Mouse (Mus musculus) heart, postnatal 0 days (tissue): ENCODE results near the gene Xrn2. TPM values are rescaled to one million over a fixed set of nuclear protein-coding genes. Genes with fewer than 3 reads are reported as not detected.

Experiments used
- ATAC-seq: fragments of 200-750 bp; cut with Nextera tagmentation; 2 replicates; pipeline ENCODE4 v1.8.0; 2017; ENCODE audit warnings: low read depth, moderate number of reproducible peaks, moderate library complexity; ENCODE audit not compliant: insufficient read depth
- DNase-seq: peaks from one replicate; pipeline ENCODE4 v3.0.0-alpha.2; 2016; ENCODE audit warnings: low spot score
- H3K27ac ChIP-seq: fragments of 300-500 bp; sonication (generic); 2 replicates; pipeline ENCODE4 v1.5.1; 2014; ENCODE audit warnings: low read depth, mild to moderate bottlenecking
- H3K27me3 ChIP-seq: fragments of 300-500 bp; sonication (generic); 2 replicates; pipeline ENCODE4 v1.6.1; 2014; ENCODE audit warnings: low read length, mixed read lengths; ENCODE audit not compliant: control insufficient read depth, insufficient read depth
- H3K36me3 ChIP-seq: fragments of 300-500 bp; sonication (generic); replicated peaks from 2 replicates; pipeline ENCODE4 v1.6.1; 2014; ENCODE audit warnings: low read length, mixed read lengths; ENCODE audit not compliant: control insufficient read depth, insufficient read depth
- H3K4me1 ChIP-seq: fragments of 300-500 bp; sonication (generic); 2 replicates; pipeline ENCODE4 v1.6.1; 2014; ENCODE audit warnings: antibody characterized with exemption; ENCODE audit not compliant: control insufficient read depth, insufficient read depth
- H3K4me2 ChIP-seq: fragments of 300-500 bp; sonication (generic); 2 replicates; pipeline ENCODE4 v1.6.1; 2014; ENCODE audit warnings: low read depth, mild to moderate bottlenecking, low read length, moderate library complexity
- H3K4me3 ChIP-seq: fragments of 300-500 bp; sonication (generic); 2 replicates; pipeline ENCODE4 v1.5.1; 2014; ENCODE audit warnings: low read depth, low read length
- H3K9ac ChIP-seq: fragments of 300-500 bp; sonication (generic); replicated peaks from 2 replicates; pipeline ENCODE4 v1.6.1; 2014; ENCODE audit warnings: low read depth, low read length, mixed read lengths
- H3K9me3 ChIP-seq: fragments of 300-500 bp; sonication (generic); replicated peaks from 2 replicates; pipeline ENCODE4 v1.6.1; 2016; ENCODE audit warnings: low read length; ENCODE audit not compliant: control insufficient read depth
- CTCF ChIP-seq: IDR thresholded peaks from 2 replicates; pipeline ENCODE4 v1.5.1; 2016; ENCODE audit warnings: antibody characterized with exemption, control low read depth, low read depth
- EP300 ChIP-seq: IDR thresholded peaks from 2 replicates; pipeline ENCODE4 v1.6.1; 2016; ENCODE audit warnings: antibody characterized with exemption, low read depth
- whole genome bisulfite sequencing: fragments of 180-500 bp; shearing (Covaris S2); extraction: QIAGEN DNeasy Blood & Tissue Kit; methylation state at CpG from one replicate; pipeline ENCODE4 v1.1.7; 2014; 5-methylcytosine and 5-hydroxymethylcytosine counted together
- polyA plus RNA-seq: library from polyadenylated mRNA; unstranded; fragments of >200 nt; fragmentation: Nextera tagmentation; extraction: Ambion mirVana; gene quantifications from 2 replicates; pipeline ENCODE4 v1.2.1, GENCODE M21; 2015
- total RNA-seq: library from RNA; depleted of rRNA; stranded (reverse); fragments of >200 nt; gene quantifications from 2 replicates; pipeline ENCODE4 v1.2.3, GENCODE M21; 2014; ENCODE audit warnings: low replicate concordance

Xrn2 gene
- total and polyA plus RNA-seq, 2 experiments from 2014 or later = 26.5 to 32.8 TPM

GRCm38 (mm10) chr2:147023067-147023466 is 10.3 kb downstream of the Xrn2 start:
- Histone ChIP-seq H3K9me3 (no peaks in the 10 kb centered on the region), H3K9ac (no peak overlapping the region), H3K4me3 (no peak overlapping the region), H3K4me2 (no peak overlapping the region), H3K4me1 (no peaks in the 10 kb centered on the region), H3K27ac (no peak overlapping the region), H3K36me3 (peaks cover 12% of the 10 kb centered on the region), H3K27me3 (no peaks in the 10 kb centered on the region)
- ATAC-seq (no peak), DNase-seq (no peak)
- no peak for TF ChIP-seq EP300
- WGBS = 97% methylated on average over 5 of the region's 5 CpGs

GRCm38 (mm10) chr2:147023560-147023959 is 10.8 kb downstream of the Xrn2 start:
- no peaks in the 10 kb centered on the region for H3K4me1 ChIP-seq
- H3K27me3 ChIP-seq = no peaks in the 10 kb centered on the region
- WGBS = 73% methylated on average over 4 of the region's 4 CpGs
- no peak overlapping the region for H3K9ac ChIP-seq
- ATAC-seq = no peak
- no peak overlapping the region for H3K4me3 ChIP-seq
- H3K9me3 ChIP-seq = no peaks in the 10 kb centered on the region
- no peak for TF ChIP-seq EP300
- no peak for TF ChIP-seq CTCF
- H3K4me2 ChIP-seq = no peak overlapping the region
- H3K27ac ChIP-seq = no peak overlapping the region
- DNase-seq = no peak
- peaks cover 13% of the 10 kb centered on the region for H3K36me3 ChIP-seq

GRCm38 (mm10) chr2:147033065-147033464 is 20.3 kb downstream of the Xrn2 start:
- H3K27ac ChIP-seq = no peak overlapping the region
- ATAC-seq (no peak), DNase-seq (no peak)
- no peaks in the 10 kb centered on the region for H3K9me3 ChIP-seq
- no peak overlapping the region for H3K9ac ChIP-seq
- H3K4me3 ChIP-seq = no peak overlapping the region
- H3K4me2 ChIP-seq = no peak overlapping the region
- TF ChIP-seq CTCF (no peak), EP300 (no peak)
- H3K27me3 ChIP-seq = no peaks in the 10 kb centered on the region
- 76% methylated on average over 2 of the region's 2 CpGs for WGBS
- H3K36me3 ChIP-seq = peaks cover 51% of the 10 kb centered on the region
- no peaks in the 10 kb centered on the region for H3K4me1 ChIP-seq

GRCm38 (mm10) chr2:147035864-147036263 is 23.1 kb downstream of the Xrn2 start:
- Histone ChIP-seq H3K27ac (no peak overlapping the region), H3K9ac (no peak overlapping the region), H3K27me3 (no peaks in the 10 kb centered on the region), H3K36me3 (peaks cover 40% of the 10 kb centered on the region), H3K4me2 (no peak overlapping the region), H3K9me3 (no peaks in the 10 kb centered on the region), H3K4me3 (no peak overlapping the region), H3K4me1 (no peaks in the 10 kb centered on the region)
- no peak for TF ChIP-seq EP300
- no peak for TF ChIP-seq CTCF
- WGBS = 93% methylated on average over 2 of the region's 2 CpGs
- ATAC-seq (no peak), DNase-seq (no peak)

GRCm38 (mm10) chr2:147047051-147047450 is 34.3 kb downstream of the Xrn2 start:
- 87% methylated on average over 3 of the region's 3 CpGs for WGBS
- H3K27me3 ChIP-seq = no peaks in the 10 kb centered on the region
- no peak overlapping the region for H3K4me3 ChIP-seq
- TF ChIP-seq EP300 = no peak
- no peaks in the 10 kb centered on the region for H3K9me3 ChIP-seq
- H3K4me2 ChIP-seq = no peak overlapping the region
- no peaks in the 10 kb centered on the region for H3K4me1 ChIP-seq
- H3K36me3 ChIP-seq = peaks cover 64% of the 10 kb centered on the region
- ATAC-seq = no peak
- no peak overlapping the region for H3K9ac ChIP-seq
- DNase-seq = no peak
- no peak overlapping the region for H3K27ac ChIP-seq

- Histone ChIP-seq H3K4me1 (no peaks in the 10 kb centered on the region), H3K36me3 (peaks cover 57% of the 10 kb centered on the region), H3K9me3 (no peaks in the 10 kb centered on the region), H3K4me2 (no peak overlapping the region), H3K27ac (no peak overlapping the region), H3K9ac (no peak overlapping the region), H3K4me3 (no peak overlapping the region), H3K27me3 (no peaks in the 10 kb centered on the region)
- no peak for TF ChIP-seq CTCF
- TF ChIP-seq EP300 = no peak
- no peak for DNase-seq
- 80% methylated on average over 2 of the region's 2 CpGs for WGBS
- ATAC-seq = no peak
Measured at GRCm38 (mm10) chr2:147053229-147053892, 40.6 kb downstream of the Xrn2 start.
